ENCODE assay signal across 22 mouse cellular contexts in genomic region chr6:83083497-83083896, GRCm38 (mm10). TPM values are rescaled to one million over a fixed set of nuclear protein-coding genes. Genes with fewer than 3 reads are reported as not detected.
DNase-seq lines count a peak whose midpoint lies in the region; ATAC-seq lines count a peak whose summit lies in the region.
"Had no signal": no experiment of that assay in that cellular context is flagged by ENCODE, and none has a peak within 500 bp of the region (broad histone marks: within the 10 kb centered on the region; RNA-seq: fewer than 3 reads in every experiment).

No protein-coding gene starts in this region.

- no peak overlapping the region for H3K27ac ChIP-seq in limb, embryonic 12.5 days
- no peak overlapping the region for H3K27ac ChIP-seq in limb, embryonic 10.5 days
- H3K27ac ChIP-seq in embryonic facial prominence, embryonic 10.5 days (replicated peaks), result 0 out of 2 replicates have a peak overlapping the region, but pooled peaks have one; percentile 19
- no peak overlapping the region for H3K27ac ChIP-seq in embryonic facial prominence, embryonic 13.5 days
- H3K27ac ChIP-seq: forebrain, embryonic 15.5 days; heart, embryonic 10.5 days; hindbrain, embryonic 14.5 days had no signal

- H3K9ac ChIP-seq in limb, embryonic 12.5 days (replicated peaks), result 0 out of 2 replicates have a peak overlapping the region, but pooled peaks have one; percentile 14
- H3K9ac ChIP-seq in embryonic facial prominence, embryonic 13.5 days, result peak overlapping the region; percentile 36; the same call in 1 of the 2 replicates
- H3K9ac ChIP-seq: forebrain, embryonic 15.5 days; hindbrain, embryonic 14.5 days had no signal

- 17% methylated on average over 5 of the region's 5 CpGs for WGBS in limb, embryonic 12.5 days
- 22% methylated on average over 5 of the region's 5 CpGs for WGBS in limb, embryonic 10.5 days
- 11% methylated on average over 5 of the region's 5 CpGs for WGBS in embryonic facial prominence, embryonic 10.5 days
- 16% methylated on average over 5 of the region's 5 CpGs for WGBS in embryonic facial prominence, embryonic 13.5 days

- DNase-seq in adrenal gland, postnatal 14 days, result peak; percentile 56
- no peak for DNase-seq in adrenal gland, adult 2 months
- DNase-seq in limb, embryonic 10.5 days (ENCODE audit: low spot score), result no peak
- no peak for DNase-seq in embryonic facial prominence, embryonic 10.5 days (ENCODE audit: low spot score)
- no peak for DNase-seq in ovary, adult 18-20 months (ENCODE audit: low spot score)
- DNase-seq in urinary bladder, postnatal 25 days (ENCODE audit: low spot score), result no peak
- DNase-seq: cerebellum, adult 11-12 months; cerebellum, adult 9-10 months; cerebellum, postnatal 25 days; gastrocnemius, postnatal 10 days; heart, adult 18-20 months; heart, postnatal 10 days; heart, postnatal 4 days had no signal

- ATAC-seq in limb, embryonic 12.5 days (ENCODE audit: insufficient number of reproducible peaks, insufficient read depth, low FRiP score, low TSS enrichment, low read depth), result no peak
- no peak for ATAC-seq in embryonic facial prominence, embryonic 13.5 days (ENCODE audit: insufficient number of reproducible peaks, insufficient read depth, low FRiP score, low TSS enrichment, low read depth)
- ATAC-seq: forebrain, embryonic 15.5 days had no signal

- peaks cover 64% of the 10 kb centered on the region for H3K27me3 ChIP-seq in limb, embryonic 12.5 days
- H3K27me3 ChIP-seq in limb, embryonic 10.5 days (ENCODE audit: low read depth, poor library complexity, severe bottlenecking), result peaks cover 69% of the 10 kb centered on the region
- peaks cover 79% of the 10 kb centered on the region for H3K27me3 ChIP-seq in embryonic facial prominence, embryonic 10.5 days (replicated peaks; ENCODE audit: low read depth, poor library complexity, severe bottlenecking)
- H3K27me3 ChIP-seq in embryonic facial prominence, embryonic 13.5 days, result peaks cover 67% of the 10 kb centered on the region

- H3K4me1 ChIP-seq in limb, embryonic 12.5 days (replicated peaks), result peaks cover 62% of the 10 kb centered on the region
- H3K4me1 ChIP-seq in limb, embryonic 10.5 days, result peaks cover 75% of the 10 kb centered on the region
- peaks cover 58% of the 10 kb centered on the region for H3K4me1 ChIP-seq in embryonic facial prominence, embryonic 10.5 days
- peaks cover 43% of the 10 kb centered on the region for H3K4me1 ChIP-seq in embryonic facial prominence, embryonic 13.5 days

- no peak overlapping the region for H3K4me3 ChIP-seq in limb, embryonic 12.5 days (replicated peaks)
- H3K4me3 ChIP-seq in limb, embryonic 10.5 days, result no peak overlapping the region
- no peak overlapping the region for H3K4me3 ChIP-seq in embryonic facial prominence, embryonic 10.5 days
- H3K4me3 ChIP-seq in embryonic facial prominence, embryonic 13.5 days, result no peak overlapping the region
- H3K4me3 ChIP-seq: forebrain, embryonic 15.5 days; heart, embryonic 10.5 days had no signal

- H3K9me3 ChIP-seq in limb, embryonic 12.5 days, result no peaks in the 10 kb centered on the region
- no peaks in the 10 kb centered on the region for H3K9me3 ChIP-seq in limb, embryonic 10.5 days (replicated peaks)
- no peaks in the 10 kb centered on the region for H3K9me3 ChIP-seq in embryonic facial prominence, embryonic 10.5 days
- H3K9me3 ChIP-seq in embryonic facial prominence, embryonic 13.5 days, result no peaks in the 10 kb centered on the region
- H3K9me3 ChIP-seq: forebrain, embryonic 15.5 days; heart, embryonic 10.5 days had no signal

- peaks cover 30% of the 10 kb centered on the region for H3K36me3 ChIP-seq in limb, embryonic 12.5 days
- peaks cover 34% of the 10 kb centered on the region for H3K36me3 ChIP-seq in limb, embryonic 10.5 days
- H3K36me3 ChIP-seq in embryonic facial prominence, embryonic 10.5 days (replicated peaks), result peaks cover 32% of the 10 kb centered on the region
- H3K36me3 ChIP-seq in embryonic facial prominence, embryonic 13.5 days, result peaks cover 31% of the 10 kb centered on the region

- H3K4me2 ChIP-seq in limb, embryonic 12.5 days, result no peak overlapping the region
- no peak overlapping the region for H3K4me2 ChIP-seq in embryonic facial prominence, embryonic 13.5 days
- H3K4me2 ChIP-seq: forebrain, embryonic 15.5 days; hindbrain, embryonic 14.5 days had no signal

RNA-seq across cellular contexts. Expression of gene Lbx2, which starts 2.7 kb away (rescaled TPM):
- 6.4 and 9.0 TPM in 2 replicates for total RNA-seq in adrenal gland, postnatal 14 days (2021)
- total RNA-seq in adrenal gland, adult 2 months (2021), result 10 to 100 TPM in 1 of 2 experiments, 1 to 10 TPM in 1; 7.6 to 19.7 TPM
- polyA plus RNA-seq in adrenal gland, adult 2 months (2012; rRNA removed), result 30.1 and 48.9 TPM in 2 replicates
- polyA plus RNA-seq in limb, embryonic 12.5 days (2016; fragmentation: Nextera tagmentation; extraction: Ambion mirVana), result 0.63 and 6.7 TPM in 2 replicates
- 0.82 and 1.5 TPM in 2 replicates for polyA plus RNA-seq in limb, embryonic 10.5 days (2016; fragmentation: Nextera tagmentation; extraction: Ambion mirVana)
- 0.45 and 0.59 TPM in 2 replicates for polyA plus RNA-seq in embryonic facial prominence, embryonic 10.5 days (2016; fragmentation: Nextera tagmentation; extraction: Ambion mirVana)
- polyA plus RNA-seq in embryonic facial prominence, embryonic 13.5 days (2015; fragmentation: Nextera tagmentation; extraction: Ambion mirVana), result 0.27 and 0.56 TPM in 2 replicates
- total RNA-seq: gastrocnemius, postnatal 4 days had no signal
- polyA plus RNA-seq: forebrain, embryonic 15.5 days; hindbrain, embryonic 14.5 days had no signal

RNA-seq across cellular contexts. Expression of gene Pcgf1, which starts 5.8 kb away (rescaled TPM):
- 29.2 and 39.8 TPM in 2 replicates for total RNA-seq in adrenal gland, postnatal 14 days (2021)
- total RNA-seq in adrenal gland, adult 2 months (2021), result 10 to 100 TPM; 35.1 to 48.9 TPM
- 28.6 and 31.6 TPM in 2 replicates for polyA plus RNA-seq in adrenal gland, adult 2 months (2012; rRNA removed)
- 39.0 and 39.7 TPM in 2 replicates for polyA plus RNA-seq in limb, embryonic 12.5 days (2016; fragmentation: Nextera tagmentation; extraction: Ambion mirVana)
- polyA plus RNA-seq in limb, embryonic 10.5 days (2016; fragmentation: Nextera tagmentation; extraction: Ambion mirVana), result 46.5 and 46.9 TPM in 2 replicates
- 45.7 and 49.5 TPM in 2 replicates for polyA plus RNA-seq in embryonic facial prominence, embryonic 10.5 days (2016; fragmentation: Nextera tagmentation; extraction: Ambion mirVana)
- polyA plus RNA-seq in embryonic facial prominence, embryonic 13.5 days (2015; fragmentation: Nextera tagmentation; extraction: Ambion mirVana), result 44.3 and 47.5 TPM in 2 replicates

RNA-seq across cellular contexts. Expression of gene Tlx2, which starts 13.4 kb away (rescaled TPM):
- 9.4 and 10.4 TPM in 2 replicates for total RNA-seq in adrenal gland, postnatal 14 days (2021)
- 10 to 100 TPM in 1 of 2 experiments, 1 to 10 TPM in 1; 4.9 to 15.2 TPM for total RNA-seq in adrenal gland, adult 2 months (2021)
- polyA plus RNA-seq in adrenal gland, adult 2 months (2012; rRNA removed), result 48.7 and 64.4 TPM in 2 replicates
- 0.27 and 1.0 TPM in 2 replicates for polyA plus RNA-seq in limb, embryonic 12.5 days (2016; fragmentation: Nextera tagmentation; extraction: Ambion mirVana)
- polyA plus RNA-seq in limb, embryonic 10.5 days (2016; fragmentation: Nextera tagmentation; extraction: Ambion mirVana), result 0.16 TPM in 1 of 2 replicates, not detected in the other
- polyA plus RNA-seq in embryonic facial prominence, embryonic 10.5 days (2016; fragmentation: Nextera tagmentation; extraction: Ambion mirVana), result 8.4 and 10.4 TPM in 2 replicates
- 0.31 and 0.67 TPM in 2 replicates for polyA plus RNA-seq in embryonic facial prominence, embryonic 13.5 days (2015; fragmentation: Nextera tagmentation; extraction: Ambion mirVana)
- total RNA-seq: gastrocnemius, postnatal 10 days; gastrocnemius, postnatal 4 days; heart, adult 18-20 months; heart, postnatal 10 days; MEL had no signal
- polyA plus RNA-seq: cortical plate, adult 2 months; forebrain, embryonic 11.5 days; forebrain, embryonic 15.5 days; hindbrain, embryonic 14.5 days had no signal

RNA-seq across cellular contexts. Expression of gene Ccdc142, which starts 17.9 kb away (rescaled TPM):
- total RNA-seq in adrenal gland, postnatal 14 days (2021), result 3.1 and 6.0 TPM in 2 replicates
- total RNA-seq in adrenal gland, adult 2 months (2021), result 1 to 10 TPM; 2.9 to 5.9 TPM
- 34.9 and 38.6 TPM in 2 replicates for polyA plus RNA-seq in adrenal gland, adult 2 months (2012; rRNA removed)
- 3.6 and 3.8 TPM in 2 replicates for polyA plus RNA-seq in limb, embryonic 12.5 days (2016; fragmentation: Nextera tagmentation; extraction: Ambion mirVana)
- polyA plus RNA-seq in limb, embryonic 10.5 days (2016; fragmentation: Nextera tagmentation; extraction: Ambion mirVana), result 1.7 and 3.8 TPM in 2 replicates
- polyA plus RNA-seq in embryonic facial prominence, embryonic 10.5 days (2016; fragmentation: Nextera tagmentation; extraction: Ambion mirVana), result 2.4 and 2.8 TPM in 2 replicates
- polyA plus RNA-seq in embryonic facial prominence, embryonic 13.5 days (2015; fragmentation: Nextera tagmentation; extraction: Ambion mirVana), result 2.9 and 3.5 TPM in 2 replicates

RNA-seq across cellular contexts. Expression of gene Gm42688, which starts 17.9 kb away (rescaled TPM):
- 4.1 and 5.3 TPM in 2 replicates for total RNA-seq in adrenal gland, postnatal 14 days (2021)
- total RNA-seq in adrenal gland, adult 2 months (2021), result 1 to 10 TPM; 3.9 to 6.6 TPM
- 7.5 and 8.8 TPM in 2 replicates for polyA plus RNA-seq in adrenal gland, adult 2 months (2012; rRNA removed)
- polyA plus RNA-seq in limb, embryonic 12.5 days (2016; fragmentation: Nextera tagmentation; extraction: Ambion mirVana), result 3.9 and 4.2 TPM in 2 replicates
- polyA plus RNA-seq in limb, embryonic 10.5 days (2016; fragmentation: Nextera tagmentation; extraction: Ambion mirVana), result 2.1 and 2.8 TPM in 2 replicates
- polyA plus RNA-seq in embryonic facial prominence, embryonic 10.5 days (2016; fragmentation: Nextera tagmentation; extraction: Ambion mirVana), result 1.8 and 2.1 TPM in 2 replicates
- polyA plus RNA-seq in embryonic facial prominence, embryonic 13.5 days (2015; fragmentation: Nextera tagmentation; extraction: Ambion mirVana), result 3.3 and 3.5 TPM in 2 replicates
